Mouse (Mus musculus) olfactory bulb, adult 2 months (tissue): ENCODE measurements around the gene Man1c1. TPM values are rescaled to one million over a fixed set of nuclear protein-coding genes. Genes with fewer than 3 reads are reported as not detected.
A peak's percentile ranks its signal among the peaks of the same experiment; 100 is the strongest.

Source experiments
- H3K27ac ChIP-seq: fragments of 200-500 bp; 2 replicates; pipeline ENCODE4 v1.5.1; 2012; ENCODE audit warnings: low read depth, low read length; ENCODE audit not compliant: insufficient read depth
- H3K4me1 ChIP-seq: fragments of 200-500 bp; 2 replicates; pipeline ENCODE4 v1.6.1; 2012; ENCODE audit warnings: low read length; ENCODE audit not compliant: control insufficient read depth, insufficient read depth
- H3K4me3 ChIP-seq: fragments of 200-500 bp; 2 replicates; pipeline ENCODE4 v1.5.1; 2012; ENCODE audit warnings: mild to moderate bottlenecking, low read depth, low read length, moderate library complexity; ENCODE audit not compliant: insufficient read depth
- CTCF ChIP-seq: fragments of 200-500 bp; IDR thresholded peaks from 2 replicates; pipeline ENCODE4 v1.5.1; 2012; ENCODE audit warnings: low read depth, mild to moderate bottlenecking, low read length, moderate library complexity; ENCODE audit not compliant: insufficient read depth
- POLR2A ChIP-seq: fragments of 200-500 bp; IDR thresholded peaks from 2 replicates; pipeline ENCODE4 v1.6.1; 2012; ENCODE audit warnings: mild to moderate bottlenecking, low read depth, low read length, moderate library complexity; ENCODE audit not compliant: insufficient read depth
- WGBS: fragments of 180-500 bp; shearing (Covaris S2); methylation state at CpG from one replicate; pipeline ENCODE4 v1.1.7; 2018; 5-methylcytosine and 5-hydroxymethylcytosine counted together
- polyA plus RNA-seq: library from polyadenylated mRNA; stranded (reverse); fragments of >200 nt; gene quantifications from 2 replicates; pipeline ENCODE4 v1.2.4, GENCODE M21; 2012; ENCODE audit warnings: low replicate concordance; ENCODE audit not compliant: missing spikeins, insufficient read depth, insufficient read length

Gene Man1c1
- polyA plus RNA-seq, 1 experiment = not detected

GRCm38 (mm10) chr4:134592442-134592841 lies 111.6 kb downstream of the Man1c1 start:
- WGBS = 73% methylated on average over 4 of the region's 4 CpGs
- H3K27ac ChIP-seq = no peak overlapping the region
- TF ChIP-seq POLR2A (no peak), CTCF (no peak)

GRCm38 (mm10) chr4:134591506-134592061 lies 112.5 kb downstream of the Man1c1 start:
- no peak overlapping the region for H3K27ac ChIP-seq
- no peak overlapping the region for H3K4me3 ChIP-seq
- 48% methylated on average over 11 of the region's 11 CpGs for WGBS
- TF ChIP-seq POLR2A = no peak
- no peak for TF ChIP-seq CTCF
- H3K4me1 ChIP-seq = peaks cover 31% of the 10 kb centered on the region

More at GRCm38 (mm10) chr4:134592442-134592841, 111.6 kb downstream of the Man1c1 start:
- Histone ChIP-seq H3K4me1 (peaks cover 37% of the 10 kb centered on the region), H3K4me3 (no peak overlapping the region)

DNA sequence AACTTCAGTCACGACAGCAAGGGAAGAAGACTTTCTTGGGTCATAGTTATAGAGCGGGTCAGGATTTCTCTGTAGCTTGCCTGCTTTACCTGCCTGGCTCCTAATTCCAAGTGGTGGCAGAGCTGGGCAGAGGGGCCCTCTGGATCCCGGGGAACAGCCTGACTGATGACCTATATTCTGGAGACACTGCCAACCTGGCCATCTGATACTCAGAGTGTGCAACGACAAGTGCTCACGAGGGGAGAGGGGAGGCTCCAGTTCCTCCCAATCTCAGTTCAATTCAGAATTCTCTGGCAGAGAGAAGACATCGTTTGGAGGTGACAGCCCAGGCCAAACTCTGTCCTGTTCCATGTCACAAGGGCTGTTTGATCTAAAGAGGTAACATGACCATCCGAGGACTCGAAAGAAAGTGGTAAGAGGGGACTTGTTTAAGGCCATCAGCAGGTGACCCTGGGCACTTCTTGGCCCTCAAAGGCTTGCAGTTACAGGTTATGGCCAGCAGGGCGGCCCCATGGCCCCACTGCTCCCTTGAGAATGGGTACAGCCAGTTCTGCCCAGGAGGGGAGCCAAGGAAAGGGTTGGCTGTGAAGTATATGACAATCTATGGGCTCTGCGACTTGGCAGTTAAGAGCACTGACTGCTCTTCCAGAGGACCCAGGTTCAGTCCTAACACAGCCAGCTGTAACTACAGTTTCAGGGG lies 113.7 kb downstream of the Man1c1 start:
- H3K4me3 ChIP-seq = no peak overlapping the region
- peak; percentile 52; the same call in 1 of the 2 replicates for TF ChIP-seq CTCF
- TF ChIP-seq POLR2A = no peak
- WGBS = 88% methylated on average over 10 of the region's 10 CpGs
- peaks cover 31% of the 10 kb centered on the region for H3K4me1 ChIP-seq
- H3K27ac ChIP-seq = no peak overlapping the region

DNA sequence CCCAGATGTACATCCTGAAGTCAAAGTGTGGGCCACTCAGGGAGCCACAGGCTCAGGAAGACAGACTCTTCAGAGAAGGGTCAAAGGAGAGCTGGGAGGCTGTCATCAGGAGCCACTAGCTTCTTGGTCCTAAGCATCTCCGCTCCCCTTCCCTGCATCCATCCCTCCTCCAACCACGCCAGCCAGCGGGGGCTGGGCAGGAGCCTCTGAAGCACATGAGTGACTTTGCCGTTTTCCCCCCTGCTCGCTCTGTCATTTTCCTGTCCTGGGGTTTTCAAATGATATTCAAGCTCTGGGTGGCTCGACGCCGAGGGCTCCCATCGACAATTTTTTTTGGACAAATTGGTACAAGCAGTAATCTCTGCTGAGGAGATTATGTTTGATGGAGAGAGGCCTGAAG lies 114.3 kb downstream of the Man1c1 start:
- Histone ChIP-seq H3K4me3 (no peak overlapping the region), H3K4me1 (peaks cover 31% of the 10 kb centered on the region), H3K27ac (no peak overlapping the region)
- 93% methylated on average over 9 of the region's 9 CpGs for WGBS
- TF ChIP-seq CTCF = no peak
- no peak for TF ChIP-seq POLR2A

GRCm38 (mm10) chr4:134588951-134589350 lies 115.1 kb downstream of the Man1c1 start:
- no peak overlapping the region for H3K27ac ChIP-seq
- no peak overlapping the region for H3K4me3 ChIP-seq
- whole genome bisulfite sequencing = 84% methylated on average over 5 of the region's 5 CpGs
- TF ChIP-seq POLR2A (no peak), CTCF (no peak)
- peaks cover 31% of the 10 kb centered on the region for H3K4me1 ChIP-seq

GRCm38 (mm10) chr4:134588287-134588686 lies 115.8 kb downstream of the Man1c1 start:
- TF ChIP-seq CTCF (no peak), POLR2A (no peak)
- peaks cover 31% of the 10 kb centered on the region for H3K4me1 ChIP-seq
- H3K4me3 ChIP-seq = no peak overlapping the region
- no peak overlapping the region for H3K27ac ChIP-seq
- WGBS = 90% methylated on average over 9 of the region's 9 CpGs

- no peak for TF ChIP-seq CTCF
- Histone ChIP-seq H3K4me3 (no peak overlapping the region), H3K27ac (no peak overlapping the region), H3K4me1 (peaks cover 26% of the 10 kb centered on the region)
- 75% methylated on average over 11 of the region's 11 CpGs for WGBS
Measured at GRCm38 (mm10) chr4:134587636-134588197, 116.4 kb downstream of the Man1c1 start.

DNA sequence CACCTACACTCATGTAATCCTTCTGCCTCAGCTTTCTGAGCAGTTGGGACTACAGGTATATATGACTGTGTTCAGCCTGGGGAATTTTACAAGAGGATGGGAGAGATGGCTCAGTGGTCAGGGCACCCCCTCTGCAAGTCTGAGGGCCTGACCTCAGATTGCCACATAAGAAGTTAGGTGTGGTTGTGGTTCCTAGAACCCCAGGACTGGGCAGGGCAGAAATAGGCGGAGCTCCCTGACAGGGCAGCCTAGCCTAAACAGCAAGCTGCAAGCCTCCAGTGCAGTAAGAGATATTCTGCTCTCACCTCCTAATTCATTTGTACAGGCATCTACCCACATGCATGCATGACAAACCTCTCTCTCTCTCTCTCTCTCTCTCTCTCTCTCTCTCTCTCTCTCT lies 117.5 kb downstream of the Man1c1 start:
- H3K4me1 ChIP-seq = peaks cover 23% of the 10 kb centered on the region
- TF ChIP-seq POLR2A (no peak), CTCF (no peak)
- H3K27ac ChIP-seq = no peak overlapping the region
- WGBS = 100% methylated on average over 1 of the region's 1 CpGs
- no peak overlapping the region for H3K4me3 ChIP-seq

DNA sequence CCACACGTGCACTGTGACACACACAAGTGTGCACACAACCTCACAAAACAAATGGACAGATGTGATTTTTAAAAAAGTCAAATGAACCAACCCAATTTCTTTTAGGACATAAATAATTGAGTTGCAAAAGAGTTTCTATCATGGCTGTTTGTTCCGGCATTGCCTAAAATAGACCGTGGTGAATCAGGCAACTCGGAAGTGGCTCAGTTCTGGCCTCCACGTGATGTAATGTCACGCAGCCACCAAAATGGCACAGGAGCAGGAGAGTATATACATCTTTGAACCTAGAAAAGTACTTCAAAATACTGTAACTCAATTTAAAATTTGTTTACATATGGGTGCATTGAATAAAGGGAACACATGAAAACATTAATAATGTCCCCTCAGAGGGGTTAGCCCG lies 118.0 kb downstream of the Man1c1 start:
- Histone ChIP-seq H3K4me1 (peaks cover 23% of the 10 kb centered on the region), H3K27ac (no peak overlapping the region), H3K4me3 (no peak overlapping the region)
- TF ChIP-seq POLR2A = no peak
- no peak for TF ChIP-seq CTCF
- WGBS = 62% methylated on average over 7 of the region's 7 CpGs

DNA sequence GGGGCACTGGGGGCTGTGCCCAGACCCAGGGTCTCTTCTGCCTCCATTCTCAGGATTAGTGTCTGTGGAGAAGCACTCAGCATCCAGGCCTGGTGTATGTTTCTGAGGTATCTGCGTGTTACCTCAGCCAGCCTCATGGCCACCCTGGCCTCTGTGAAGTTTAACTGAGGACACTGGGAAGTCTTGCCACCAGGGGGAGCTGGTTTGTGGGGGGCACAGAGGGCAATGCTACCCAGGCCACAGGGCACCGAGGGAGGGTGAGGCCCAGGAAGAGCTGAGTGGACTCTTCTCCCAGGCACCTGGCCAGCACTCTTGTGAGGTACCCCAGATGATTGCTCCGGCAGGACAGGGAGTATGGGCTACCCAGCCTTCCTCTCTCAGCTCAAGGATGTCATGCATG lies 120.6 kb downstream of the Man1c1 start:
- Histone ChIP-seq H3K27ac (no peak overlapping the region), H3K4me1 (peaks cover 49% of the 10 kb centered on the region), H3K4me3 (no peak overlapping the region)
- no peak for TF ChIP-seq POLR2A
- peak; percentile 43; the same call in 1 of the 2 replicates for TF ChIP-seq CTCF
- 75% methylated on average over 3 of the region's 3 CpGs for WGBS
